Mouse (Mus musculus): ENCODE results near the gene Dolk.

DNA sequence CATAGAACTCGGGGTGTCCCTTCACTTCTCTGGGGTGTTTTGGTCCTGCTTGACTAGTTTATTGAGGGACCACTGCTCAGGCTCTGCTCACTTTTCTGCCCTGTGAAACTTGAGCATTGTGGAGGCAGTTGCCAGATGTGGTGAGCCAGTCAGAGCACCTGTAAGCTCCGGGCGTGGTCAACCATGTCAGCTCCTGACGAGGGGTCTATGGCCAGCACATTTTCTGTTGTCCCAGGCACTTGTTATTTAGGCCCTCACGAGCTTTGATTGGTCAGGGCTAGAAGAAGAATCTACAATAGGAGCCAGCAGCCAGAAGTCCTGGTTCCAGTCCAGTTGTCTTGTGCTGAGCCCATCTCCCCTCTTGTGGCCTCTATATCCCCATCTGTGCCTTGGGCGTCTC is 22.3 kb downstream of the Dolk start:
- no peak for TF ChIP-seq CTCF (conservative IDR thresholded peaks at IDR 0.05; ENCODE audit: low read length)
- no peak for TF ChIP-seq POU5F1 (IDR thresholded peaks at IDR 0.05; ENCODE audit: borderline replicate concordance, low read length)
